ENCODE assay signal across 8 mouse cellular contexts in the genomic region with DNA sequence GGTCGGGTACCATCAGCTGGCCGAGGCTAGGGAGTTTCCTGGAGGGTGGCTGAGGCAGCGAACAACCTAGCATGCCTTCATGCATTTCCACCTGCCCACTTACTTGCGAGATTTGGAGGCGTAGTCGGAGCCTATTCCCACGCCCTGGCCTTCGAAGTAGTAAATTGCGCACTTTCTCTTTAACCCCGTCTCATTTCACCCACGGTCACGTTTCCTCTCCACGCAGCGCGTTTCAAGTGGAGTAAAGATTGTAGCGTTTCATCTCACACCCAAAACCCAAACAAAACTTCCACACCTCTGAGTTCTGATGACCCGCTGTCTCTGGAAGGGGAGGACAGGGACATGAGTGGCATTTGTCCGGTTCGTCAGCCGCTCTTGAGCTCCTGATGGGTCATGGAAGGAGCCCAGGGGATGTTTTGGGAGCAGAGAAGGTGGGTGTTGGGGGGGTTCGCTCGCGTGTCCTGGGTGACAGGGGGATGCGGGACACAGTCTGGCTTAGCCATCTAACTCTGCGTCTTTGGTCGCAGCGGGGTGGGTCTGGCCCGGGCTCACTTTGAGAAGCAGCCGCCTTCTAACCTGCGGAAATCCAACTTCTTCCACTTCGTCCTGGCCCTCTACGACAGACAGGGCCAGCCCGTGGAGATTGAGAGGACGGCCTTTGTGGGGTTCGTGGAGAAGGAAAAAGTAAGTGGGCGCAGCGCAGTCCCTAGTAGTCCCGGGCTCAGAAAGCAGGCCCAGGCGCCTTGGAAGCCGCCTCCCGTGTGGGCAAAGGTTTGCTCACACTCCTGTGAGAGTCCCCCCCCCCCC. TPM values are rescaled to one million over a fixed set of nuclear protein-coding genes. Genes with fewer than 3 reads are reported as not detected.
DNase-seq lines count a peak whose midpoint lies in the region; ATAC-seq and TF ChIP-seq lines count a peak whose summit lies in the region.

No protein-coding gene starts in this region.

- no peak for TF ChIP-seq CTCF in lung, adult 2 months (IDR thresholded peaks at IDR 0.05; ENCODE audit: insufficient read depth, low read length)
- TF ChIP-seq CTCF in cortical plate, adult 2 months (IDR thresholded peaks at IDR 0.05; ENCODE audit: extremely low read depth, insufficient read depth, low read length): no peak

- 14% methylated on average over 41 of the region's 41 CpGs for WGBS in lung, adult 2 months
- WGBS in heart, embryonic 13.5 days: 3% methylated on average over 41 of the region's 41 CpGs
- 2% methylated on average over 41 of the region's 41 CpGs for WGBS in limb, embryonic 12.5 days
- 11% methylated on average over 40 of the region's 41 CpGs for WGBS in stomach, embryonic 15.5 days

- H3K4me2 ChIP-seq in heart, embryonic 13.5 days: peak overlapping the region; percentile 74
- peak overlapping the region; percentile 82 for H3K4me2 ChIP-seq in limb, embryonic 12.5 days
- peak overlapping the region; percentile 49 for H3K4me2 ChIP-seq in stomach, embryonic 15.5 days

- H3K9me3 ChIP-seq in heart, embryonic 13.5 days: no peaks in the 10 kb centered on the region
- no peaks in the 10 kb centered on the region for H3K9me3 ChIP-seq in limb, embryonic 12.5 days
- no peaks in the 10 kb centered on the region for H3K9me3 ChIP-seq in stomach, embryonic 15.5 days

- no peak for DNase-seq in lung, adult 2 months
- DNase-seq in lung, postnatal 10 days: no peak
- no peak for DNase-seq in left cerebral cortex, adult 9 months (ENCODE audit: low spot score in 2 of 2)
- no peak for DNase-seq in left cerebral cortex, adult 18-20 months (ENCODE audit: low spot score in 2 of 2)

- H3K9ac ChIP-seq in heart, embryonic 13.5 days: peak overlapping the region; percentile 78
- peak overlapping the region; percentile 96 for H3K9ac ChIP-seq in limb, embryonic 12.5 days (replicated peaks)
- H3K9ac ChIP-seq in stomach, embryonic 15.5 days: no peak overlapping the region

- peaks cover 57% of the 10 kb centered on the region for H3K27me3 ChIP-seq in heart, embryonic 13.5 days (replicated peaks)
- H3K27me3 ChIP-seq in limb, embryonic 12.5 days: peaks cover 44% of the 10 kb centered on the region
- peaks cover 48% of the 10 kb centered on the region for H3K27me3 ChIP-seq in stomach, embryonic 15.5 days (replicated peaks)

- TF ChIP-seq POLR2A in lung, adult 2 months (IDR thresholded peaks at IDR 0.05; ENCODE audit: borderline replicate concordance, extremely low read depth, low read depth, low read length): no peak
- no peak for TF ChIP-seq POLR2A in cortical plate, adult 2 months (IDR thresholded peaks at IDR 0.05; ENCODE audit: extremely low read depth, insufficient read depth, low read length)

- no peak for ATAC-seq in heart, embryonic 13.5 days (ENCODE audit: extremely low read depth, insufficient number of reproducible peaks, low FRiP score, low TSS enrichment)
- no peak; the same call in 1 of the 2 replicates for ATAC-seq in limb, embryonic 12.5 days (ENCODE audit: insufficient number of reproducible peaks, insufficient read depth, low FRiP score, low TSS enrichment, low read depth)
- ATAC-seq in stomach, embryonic 15.5 days (ENCODE audit: insufficient read depth, low FRiP score, low read depth): no peak

- peaks cover 6% of the 10 kb centered on the region; the same call in 1 of the 2 replicates for H3K36me3 ChIP-seq in heart, embryonic 13.5 days
- H3K36me3 ChIP-seq in limb, embryonic 12.5 days: peaks cover 23% of the 10 kb centered on the region; the same call in 1 of the 2 replicates
- H3K36me3 ChIP-seq in stomach, embryonic 15.5 days: no peaks in the 10 kb centered on the region

- H3K4me1 ChIP-seq in lung, adult 2 months (ENCODE audit: control insufficient read depth, insufficient read depth, low read length): no peaks in the 10 kb centered on the region
- H3K4me1 ChIP-seq in cortical plate, adult 2 months (ENCODE audit: control insufficient read depth, insufficient read depth, low read length): no peaks in the 10 kb centered on the region
- peaks cover 30% of the 10 kb centered on the region for H3K4me1 ChIP-seq in heart, embryonic 13.5 days
- H3K4me1 ChIP-seq in limb, embryonic 12.5 days (replicated peaks): peaks cover 42% of the 10 kb centered on the region
- H3K4me1 ChIP-seq in stomach, embryonic 15.5 days: peaks cover 9% of the 10 kb centered on the region; the same call in 1 of the 2 replicates

- peak overlapping the region; percentile 16 for H3K4me3 ChIP-seq in lung, adult 2 months (replicated peaks; ENCODE audit: extremely low read depth, low read depth, low read length)
- H3K4me3 ChIP-seq in cortical plate, adult 2 months (ENCODE audit: insufficient read depth, low read length): peak overlapping the region; percentile 31
- peak overlapping the region; percentile 72 for H3K4me3 ChIP-seq in heart, embryonic 13.5 days
- peak overlapping the region; percentile 76 for H3K4me3 ChIP-seq in limb, embryonic 12.5 days (replicated peaks)
- H3K4me3 ChIP-seq in stomach, embryonic 15.5 days (replicated peaks): peak overlapping the region; percentile 33

- H3K27ac ChIP-seq in cortical plate, adult 2 months (ENCODE audit: insufficient read depth, low read length): no peak overlapping the region
- H3K27ac ChIP-seq in heart, embryonic 13.5 days (replicated peaks): 0 out of 2 replicates have a peak overlapping the region, but pooled peaks have one; percentile 13
- peak overlapping the region; percentile 98 for H3K27ac ChIP-seq in limb, embryonic 12.5 days
- no peak overlapping the region for H3K27ac ChIP-seq in stomach, embryonic 15.5 days

RNA-seq across cellular contexts. Expression of a gene that starts 3.0 kb away (rescaled TPM):
- polyA plus RNA-seq in lung, adult 2 months (2012; rRNA removed): 10.7 and 11.8 TPM in 2 replicates
- polyA plus RNA-seq in cortical plate, adult 2 months (2012; rRNA removed): 3.0 and 3.8 TPM in 2 replicates
- polyA plus RNA-seq in heart, embryonic 13.5 days (2015; fragmentation: Nextera tagmentation; extraction: Ambion mirVana): 12.9 and 13.0 TPM in 2 replicates
- 93.3 and 95.7 TPM in 2 replicates for polyA plus RNA-seq in limb, embryonic 12.5 days (2016; fragmentation: Nextera tagmentation; extraction: Ambion mirVana)
- 11.8 and 12.2 TPM in 2 replicates for polyA plus RNA-seq in stomach, embryonic 15.5 days (2015; fragmentation: Nextera tagmentation; extraction: Ambion mirVana)
- total RNA-seq in left cerebral cortex, adult 18-20 months (2021): 1 to 10 TPM; 3.6 to 4.7 TPM

Comparison
In these comparisons a context has a peak if more than half of its experiments do, and no peak if none do; other contexts are left out.
1. H3K4me3 ChIP-seq: peak in every context shown above with its lines; median percentile 76 in limb, embryonic 12.5 days; 72 in heart, embryonic 13.5 days; 33 in stomach, embryonic 15.5 days; 31 in cortical plate, adult 2 months; 16 in lung, adult 2 months.
2. H3K27ac ChIP-seq: peak in heart, embryonic 13.5 days (single experiment) and limb, embryonic 12.5 days (single experiment); none in cortical plate, adult 2 months (single experiment) and stomach, embryonic 15.5 days (single experiment).
3. Peak in every context shown above with its lines, with median percentiles within 50 percentile points of each other: H3K4me2 ChIP-seq.